In the genomic region with DNA sequence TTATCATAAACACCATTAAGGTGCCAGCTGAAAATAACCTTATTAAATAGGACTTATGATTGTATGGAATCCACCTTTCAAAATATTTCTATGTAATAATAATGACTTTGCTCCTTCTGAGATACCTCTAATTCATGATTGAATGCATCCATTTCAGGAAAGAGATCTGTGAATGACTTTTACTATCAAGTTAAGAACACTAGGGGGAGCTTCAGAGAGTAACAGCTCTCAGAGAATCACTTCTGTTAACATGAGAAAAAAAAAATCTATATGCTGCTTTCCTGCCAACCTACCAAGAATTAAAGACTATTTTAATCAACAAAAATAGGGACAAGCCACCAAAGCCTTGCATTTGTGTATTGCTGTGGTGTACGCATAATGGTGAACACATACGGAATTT, we compare ENCODE assay signal across 15 mouse cellular contexts.
DNase-seq lines count a peak whose midpoint lies in the region; ATAC-seq and TF ChIP-seq lines count a peak whose summit lies in the region.
"Had no signal": no experiment of that assay in that cellular context is flagged by ENCODE, and none has a peak within 500 bp of the region (broad histone marks: within the 10 kb centered on the region; RNA-seq: fewer than 3 reads in every experiment).

No protein-coding gene starts in this region.

- H3K9me3 ChIP-seq in heart, postnatal 0 days (replicated peaks; ENCODE audit: control insufficient read depth, low read length) = no peaks in the 10 kb centered on the region
- no peaks in the 10 kb centered on the region for H3K9me3 ChIP-seq in heart, embryonic 12.5 days (replicated peaks)
- H3K9me3 ChIP-seq in lung, postnatal 0 days (ENCODE audit: low read length) = no peaks in the 10 kb centered on the region
- no peaks in the 10 kb centered on the region for H3K9me3 ChIP-seq in midbrain, embryonic 10.5 days (replicated peaks)
- H3K9me3 ChIP-seq: limb, embryonic 12.5 days; stomach, embryonic 15.5 days had no signal

- no peak for TF ChIP-seq EP300 in heart, postnatal 0 days (IDR thresholded peaks at IDR 0.05; ENCODE audit: low read depth)
- TF ChIP-seq EP300 in lung, postnatal 0 days (IDR thresholded peaks at IDR 0.05) = no peak

- H3K27ac ChIP-seq in heart, postnatal 0 days (ENCODE audit: low read depth) = no peak overlapping the region
- H3K27ac ChIP-seq in heart, embryonic 12.5 days (ENCODE audit: poor library complexity, severe bottlenecking) = no peak overlapping the region
- no peak overlapping the region for H3K27ac ChIP-seq in lung, postnatal 0 days (ENCODE audit: low read length)
- no peak overlapping the region for H3K27ac ChIP-seq in midbrain, embryonic 10.5 days (replicated peaks)
- H3K27ac ChIP-seq: limb, embryonic 12.5 days; stomach, embryonic 15.5 days had no signal

- in situ Hi-C loops in Patski (cut with MboI; ENCODE audit: low pct_unique_long_range_greater_than_20kb) = no loop called here

- no peaks in the 10 kb centered on the region for H3K4me1 ChIP-seq in heart, postnatal 0 days (ENCODE audit: control insufficient read depth, insufficient read depth)
- no peaks in the 10 kb centered on the region for H3K4me1 ChIP-seq in heart, embryonic 12.5 days (replicated peaks)
- no peaks in the 10 kb centered on the region for H3K4me1 ChIP-seq in lung, postnatal 0 days (ENCODE audit: insufficient read depth, low read depth, low read length)
- H3K4me1 ChIP-seq in midbrain, embryonic 10.5 days = no peaks in the 10 kb centered on the region
- H3K4me1 ChIP-seq: limb, embryonic 12.5 days; stomach, embryonic 15.5 days had no signal

- POLR2A ChIA-PET in Patski (lab: Charles Lee) = no interaction called here

- H3K36me3 ChIP-seq in heart, postnatal 0 days (replicated peaks; ENCODE audit: control insufficient read depth, insufficient read depth, low read length) = no peaks in the 10 kb centered on the region
- H3K36me3 ChIP-seq in heart, embryonic 12.5 days = no peaks in the 10 kb centered on the region
- H3K36me3 ChIP-seq in lung, postnatal 0 days (ENCODE audit: insufficient read depth, low read length) = no peaks in the 10 kb centered on the region
- no peaks in the 10 kb centered on the region for H3K36me3 ChIP-seq in midbrain, embryonic 10.5 days
- H3K36me3 ChIP-seq: limb, embryonic 12.5 days; stomach, embryonic 15.5 days had no signal

- no peak overlapping the region for H3K4me3 ChIP-seq in heart, postnatal 0 days (ENCODE audit: low read depth, low read length)
- no peak overlapping the region for H3K4me3 ChIP-seq in heart, embryonic 12.5 days
- no peak overlapping the region for H3K4me3 ChIP-seq in lung, postnatal 0 days (ENCODE audit: low read depth, low read length)
- no peak overlapping the region for H3K4me3 ChIP-seq in midbrain, embryonic 10.5 days
- H3K4me3 ChIP-seq: limb, embryonic 12.5 days; stomach, embryonic 15.5 days had no signal

- TF ChIP-seq CTCF in heart, postnatal 0 days (IDR thresholded peaks at IDR 0.05; ENCODE audit: low read depth) = peak; percentile 16; the same call in 1 of the 2 replicates
- TF ChIP-seq CTCF in lung, postnatal 0 days (IDR thresholded peaks at IDR 0.05) = no peak; the same call in 1 of the 2 replicates
- peak; percentile 13 for TF ChIP-seq CTCF in Patski (IDR thresholded peaks at IDR 0.05)

- no peak overlapping the region for H3K9ac ChIP-seq in heart, postnatal 0 days (replicated peaks; ENCODE audit: low read depth, low read length)
- H3K9ac ChIP-seq in heart, embryonic 12.5 days = no peak overlapping the region
- H3K9ac ChIP-seq in lung, postnatal 0 days (replicated peaks; ENCODE audit: low read depth) = no peak overlapping the region
- H3K9ac ChIP-seq: limb, embryonic 12.5 days; stomach, embryonic 15.5 days had no signal

- no peaks in the 10 kb centered on the region for H3K27me3 ChIP-seq in heart, postnatal 0 days (ENCODE audit: control insufficient read depth, insufficient read depth, low read length)
- no peaks in the 10 kb centered on the region for H3K27me3 ChIP-seq in heart, embryonic 12.5 days (replicated peaks)
- H3K27me3 ChIP-seq in lung, postnatal 0 days (replicated peaks; ENCODE audit: insufficient read depth, low read length) = no peaks in the 10 kb centered on the region
- no peaks in the 10 kb centered on the region for H3K27me3 ChIP-seq in Patski
- no peaks in the 10 kb centered on the region for H3K27me3 ChIP-seq in midbrain, embryonic 10.5 days (ENCODE audit: low read depth, poor library complexity, severe bottlenecking)
- H3K27me3 ChIP-seq: limb, embryonic 12.5 days; stomach, embryonic 15.5 days had no signal

- no peak for DNase-seq in heart, postnatal 0 days (ENCODE audit: low spot score)
- DNase-seq in lung, postnatal 0 days (ENCODE audit: low spot score) = peak; percentile 5
- no peak for DNase-seq in lung, postnatal 25 days (ENCODE audit: low spot score)
- DNase-seq in Patski (ENCODE audit: low read depth, low spot score) = no peak
- DNase-seq in forelimb bud, embryonic 11.5 days (ENCODE audit: low read depth, low spot score) = peak; percentile 2
- no peak for DNase-seq in adrenal gland, adult 8-10 months
- no peak for DNase-seq in midbrain, embryonic 10.5 days (ENCODE audit: low spot score)
- DNase-seq: adrenal gland, postnatal 10 days; heart, adult 18-20 months; kidney, postnatal 10 days; lung, adult 2 months; thymus, postnatal 4 days had no signal

- no peak for ATAC-seq in heart, postnatal 0 days (ENCODE audit: insufficient read depth, low read depth)
- no peak for ATAC-seq in heart, embryonic 12.5 days (ENCODE audit: insufficient number of reproducible peaks, low FRiP score)
- ATAC-seq in lung, postnatal 0 days = no peak
- ATAC-seq in Patski = no peak

- CTCF ChIA-PET in Patski (lab: Charles Lee) = no interaction called here

- 84% methylated on average over 2 of the region's 2 CpGs for WGBS in heart, postnatal 0 days
- WGBS in heart, embryonic 12.5 days = 89% methylated on average over 2 of the region's 2 CpGs
- 92% methylated on average over 2 of the region's 2 CpGs for WGBS in lung, postnatal 0 days
- WGBS in midbrain, embryonic 10.5 days = 93% methylated on average over 2 of the region's 2 CpGs

- no peak overlapping the region for H3K4me2 ChIP-seq in heart, postnatal 0 days (ENCODE audit: low read depth, low read length)
- no peak overlapping the region for H3K4me2 ChIP-seq in heart, embryonic 12.5 days
- H3K4me2 ChIP-seq in lung, postnatal 0 days (replicated peaks; ENCODE audit: low read depth, low read length) = no peak overlapping the region
- H3K4me2 ChIP-seq: limb, embryonic 12.5 days; stomach, embryonic 15.5 days had no signal

Comparison
In these comparisons a context has a peak if more than half of its experiments do, and no peak if none do; other contexts are left out.
1. DNase-seq: peak in lung, postnatal 0 days (single experiment) and forelimb bud, embryonic 11.5 days (single experiment); none in heart, postnatal 0 days (single experiment), lung, postnatal 25 days (single experiment), Patski (single experiment), adrenal gland, adult 8-10 months (single experiment) and midbrain, embryonic 10.5 days (single experiment).